Mouse (Mus musculus): ENCODE measurements around the gene Gm20388.

GRCm38 (mm10) chr8:121613419-121613818 lies 1702.8 kb downstream of the Gm20388 start:
- TF ChIP-seq CTCF (IDR thresholded peaks at IDR 0.05; ENCODE audit: extremely low read depth, insufficient read depth, low read length) (no peak), POLR2A (IDR thresholded peaks at IDR 0.05; ENCODE audit: extremely low read depth, insufficient read depth, low read length) (no peak)

All from cortical plate, adult 2 months (tissue).